Mouse (Mus musculus) ES-Bruce4 (cell line): Measurements from ENCODE around the gene Sgk2. TPM values are rescaled to one million over a fixed set of nuclear protein-coding genes. Genes with fewer than 3 reads are reported as not detected.

Experiments
- H3K27ac ChIP-seq: 2 replicates; pipeline ENCODE4 v1.5.1; 2012; ENCODE audit warnings: low read length, inconsistent platforms; ENCODE audit not compliant: insufficient read depth
- H3K27me3 ChIP-seq: 2 replicates; pipeline ENCODE4 v1.6.1; 2012; ENCODE audit warnings: mild to moderate bottlenecking, low read length, inconsistent platforms; ENCODE audit not compliant: control insufficient read depth, poor library complexity, insufficient read depth, severe bottlenecking
- H3K36me3 ChIP-seq: 2 replicates; pipeline ENCODE4 v1.6.1; 2012; ENCODE audit warnings: inconsistent platforms, mild to moderate bottlenecking, low read length, moderate library complexity; ENCODE audit not compliant: control insufficient read depth, poor library complexity, insufficient read depth, severe bottlenecking
- H3K4me1 ChIP-seq: one replicate; pipeline ENCODE4 v1.8.1; 2011; ENCODE audit warnings: low read length; ENCODE audit not compliant: control insufficient read depth, insufficient read depth
- H3K4me3 ChIP-seq: 2 replicates; pipeline ENCODE4 v1.5.1; 2011; ENCODE audit warnings: low read depth, mild to moderate bottlenecking, low read length
- H3K9ac ChIP-seq: 2 replicates; pipeline ENCODE4 v1.6.1; 2012; ENCODE audit warnings: low read depth, mild to moderate bottlenecking, inconsistent platforms; ENCODE audit not compliant: poor library complexity, severe bottlenecking
- H3K9me3 ChIP-seq: replicated peaks from 2 replicates; pipeline ENCODE4 v1.6.1; 2012; ENCODE audit warnings: mild to moderate bottlenecking, low read length, inconsistent platforms; ENCODE audit not compliant: control insufficient read depth, poor library complexity, insufficient read depth, severe bottlenecking
- CTCF ChIP-seq: IDR thresholded peaks from one replicate; pipeline ENCODE4 v1.8.1; 2011; ENCODE audit warnings: low read depth, low read length
- EP300 ChIP-seq: IDR thresholded peaks from 2 replicates; pipeline ENCODE4 v1.6.1; 2011; ENCODE audit warnings: low read depth, low read length; ENCODE audit not compliant: insufficient read depth
- POLR2A ChIP-seq: IDR thresholded peaks from one replicate; pipeline ENCODE4 v1.8.1; 2011; ENCODE audit warnings: low read length; ENCODE audit not compliant: insufficient read depth
- polyA plus RNA-seq: library from polyadenylated mRNA; stranded (reverse); fragments of >200 nt; gene quantifications from 2 replicates; pipeline ENCODE4 v1.2.4, GENCODE M21; 2011; ENCODE audit warnings: low read depth; ENCODE audit not compliant: missing spikeins, insufficient read depth, insufficient read length

Sgk2 gene
- polyA plus RNA-seq, 1 experiment, result 0.66 TPM

GRCm38 (mm10) chr2:162993881-162994616 lies 6.9 kb downstream of the Sgk2 start:
- H3K27me3 ChIP-seq, result no peaks in the 10 kb centered on the region
- no peak overlapping the region for H3K9ac ChIP-seq
- H3K27ac ChIP-seq, result no peak overlapping the region
- no peaks in the 10 kb centered on the region for H3K9me3 ChIP-seq
- H3K4me3 ChIP-seq, result no peak overlapping the region
- H3K36me3 ChIP-seq, result no peaks in the 10 kb centered on the region
- H3K4me1 ChIP-seq, result no peaks in the 10 kb centered on the region
- TF ChIP-seq EP300, result no peak
- TF ChIP-seq POLR2A, result no peak
- no peak for TF ChIP-seq CTCF

DNA sequence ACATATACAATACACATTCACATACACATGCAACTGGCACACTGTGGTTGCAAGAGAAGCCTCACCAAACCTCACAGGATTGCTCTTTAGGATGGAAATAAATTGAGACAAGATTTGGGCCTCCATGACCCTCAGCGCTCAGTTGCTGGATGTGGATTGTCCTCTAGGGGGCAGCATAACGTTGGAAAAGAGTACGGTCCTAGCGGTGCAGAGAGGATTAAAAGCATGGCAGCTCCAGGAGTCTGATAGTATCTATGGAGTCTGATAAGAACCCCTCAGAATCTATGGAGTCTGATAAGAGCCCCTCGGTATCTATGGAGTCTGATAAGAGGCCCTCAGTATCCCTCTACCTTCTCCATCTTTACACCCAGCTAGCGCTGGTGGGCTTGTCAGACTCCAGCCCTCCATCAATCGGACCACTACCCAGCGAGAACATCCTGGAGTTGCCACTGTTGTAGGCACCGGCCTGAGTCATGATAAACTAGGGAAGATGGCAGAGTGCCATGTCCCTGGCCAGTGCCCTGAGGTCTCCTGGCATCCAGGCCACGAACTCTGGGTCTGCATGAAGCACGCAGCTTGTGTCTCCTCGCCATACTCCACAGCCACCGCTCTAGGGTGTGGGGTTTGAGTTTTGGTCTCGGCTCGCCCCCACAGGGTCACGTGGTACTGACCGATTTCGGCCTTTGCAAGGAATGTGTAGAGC lies 11.5 kb downstream of the Sgk2 start:
- peak overlapping the region; percentile 48 for H3K4me3 ChIP-seq
- H3K36me3 ChIP-seq, result no peaks in the 10 kb centered on the region
- peak overlapping the region; percentile 7 for H3K9ac ChIP-seq
- TF ChIP-seq CTCF, result peak; percentile 88
- TF ChIP-seq POLR2A, result no peak
- no peak for TF ChIP-seq EP300
- H3K9me3 ChIP-seq, result no peaks in the 10 kb centered on the region
- H3K27ac ChIP-seq, result no peak overlapping the region
- H3K4me1 ChIP-seq, result no peaks in the 10 kb centered on the region
- H3K27me3 ChIP-seq, result no peaks in the 10 kb centered on the region

GRCm38 (mm10) chr2:162999744-163000143 lies 12.6 kb downstream of the Sgk2 start:
- Histone ChIP-seq H3K27ac (no peak overlapping the region), H3K27me3 (no peaks in the 10 kb centered on the region), H3K9ac (no peak overlapping the region), H3K36me3 (no peaks in the 10 kb centered on the region), H3K4me3 (no peak overlapping the region), H3K4me1 (no peaks in the 10 kb centered on the region), H3K9me3 (no peaks in the 10 kb centered on the region)
- TF ChIP-seq CTCF, result peak; percentile 58
- no peak for TF ChIP-seq POLR2A

- H3K9me3 ChIP-seq, result no peaks in the 10 kb centered on the region
- no peak overlapping the region for H3K4me3 ChIP-seq
- TF ChIP-seq EP300 (no peak), CTCF (no peak), POLR2A (no peak)
- H3K9ac ChIP-seq, result no peak overlapping the region
- H3K36me3 ChIP-seq, result no peaks in the 10 kb centered on the region
- H3K4me1 ChIP-seq, result no peaks in the 10 kb centered on the region
- no peak overlapping the region for H3K27ac ChIP-seq
- no peaks in the 10 kb centered on the region for H3K27me3 ChIP-seq
These were observed 13.9 kb downstream of the Sgk2 start for GRCm38 (mm10) chr2:163001071-163001470.

DNA sequence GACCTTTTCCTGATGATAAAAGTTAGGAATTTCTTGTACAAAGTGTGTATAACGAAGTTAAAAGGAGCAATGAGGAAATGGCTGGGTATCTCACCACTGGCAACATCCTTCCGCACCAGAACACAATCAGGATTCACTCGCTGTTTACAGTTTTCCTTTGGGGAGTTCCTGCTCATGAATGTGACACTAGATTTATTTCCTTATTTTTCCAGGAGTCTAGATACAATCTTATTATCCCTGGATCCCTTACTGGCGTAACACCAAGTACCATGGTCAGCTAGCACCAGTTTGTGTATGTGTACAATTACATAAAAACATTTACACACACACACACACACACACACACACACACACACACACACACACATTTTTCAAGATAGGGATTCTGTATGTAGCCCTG lies 20.2 kb downstream of the Sgk2 start:
- Histone ChIP-seq H3K4me1 (no peaks in the 10 kb centered on the region), H3K27me3 (no peaks in the 10 kb centered on the region), H3K36me3 (no peaks in the 10 kb centered on the region), H3K27ac (no peak overlapping the region), H3K9ac (no peak overlapping the region), H3K4me3 (no peak overlapping the region), H3K9me3 (0 out of 2 replicates have a peak, but pooled peaks cover 2% of the 10 kb centered on the region)
- no peak for TF ChIP-seq POLR2A
- no peak for TF ChIP-seq CTCF
- TF ChIP-seq EP300, result no peak
